Mouse (Mus musculus) myocyte (in vitro differentiated cells): ENCODE measurements at regions not wholly inside any gene's neighbourhood (a gene's known extent, or its start where the extent isn't known, plus 50 kb on each side); places are given as distances from the start of the nearest gene placed in this dataset.

Experiments used
- H3K27me3 ChIP-seq: one replicate; pipeline ENCODE4 v1.6.1; 2011; ENCODE audit not compliant: control insufficient read depth, insufficient read depth, insufficient read length
- H3K36me3 ChIP-seq: one replicate; pipeline ENCODE4 v1.6.1; 2011; ENCODE audit not compliant: control insufficient read depth, insufficient read depth
- H3K4me2 ChIP-seq: one replicate; pipeline ENCODE4 v1.6.1; 2011; ENCODE audit warnings: low read depth, control low read depth
- H3K4me3 ChIP-seq: one replicate; pipeline ENCODE4 v1.5.1; 2011; ENCODE audit warnings: mild to moderate bottlenecking, control low read depth, moderate library complexity
- H3K79me2 ChIP-seq: one replicate; pipeline ENCODE4 v1.6.1; 2011; ENCODE audit not compliant: control insufficient read depth, insufficient read depth
- H3ac ChIP-seq: one replicate; pipeline ENCODE4 v1.6.1; 2011; ENCODE audit not compliant: control insufficient read depth, insufficient read length
- CEBPB ChIP-seq: IDR thresholded peaks from 2 replicates; pipeline ENCODE4 v1.6.1; 2011; ENCODE audit warnings: mild to moderate bottlenecking, moderate library complexity; ENCODE audit not compliant: poor library complexity, insufficient read depth, severe bottlenecking
- E2F4 ChIP-seq: IDR thresholded peaks from one replicate; pipeline ENCODE4 v1.6.1; 2011; ENCODE audit warnings: mild to moderate bottlenecking, control low read depth, moderate library complexity; ENCODE audit not compliant: insufficient read depth
- MAX ChIP-seq: IDR thresholded peaks from one replicate; pipeline ENCODE4 v1.6.1; 2011; ENCODE audit warnings: low read depth, mild to moderate bottlenecking, control low read depth
- MYOD1 ChIP-seq, 3 experiments: IDR thresholded peaks; one replicate each; pipeline ENCODE4 v1.6.1; 2011; ENCODE audit warnings: control low read depth in 2 of 3, low read depth in 2 of 3, mild to moderate bottlenecking in 2 of 3, moderate library complexity in 1 of 3; ENCODE audit not compliant: insufficient read length in 2 of 3, control insufficient read depth in 1 of 3
- MYOG ChIP-seq, 3 experiments: IDR thresholded peaks; one replicate each; pipeline ENCODE4 v1.6.1; 2011; ENCODE audit warnings: control low read depth in 2 of 3, low read depth in 2 of 3, mild to moderate bottlenecking in 2 of 3; ENCODE audit not compliant: insufficient read length in 2 of 3, control insufficient read depth in 1 of 3, insufficient read depth in 1 of 3
- POLR2A ChIP-seq: IDR thresholded peaks from one replicate; pipeline ENCODE4 v1.6.1; 2011; ENCODE audit warnings: low read depth, mild to moderate bottlenecking, control low read depth, moderate library complexity; ENCODE audit not compliant: insufficient read length
- POLR2AphosphoS2 ChIP-seq: IDR thresholded peaks from one replicate; pipeline ENCODE4 v1.6.1; 2011; ENCODE audit warnings: low read depth, control low read depth; ENCODE audit not compliant: insufficient read length
- REST ChIP-seq: IDR thresholded peaks from one replicate; pipeline ENCODE4 v1.6.1; 2011; ENCODE audit warnings: mild to moderate bottlenecking, control low read depth, moderate library complexity; ENCODE audit not compliant: insufficient read depth, insufficient read length
- SRF ChIP-seq: IDR thresholded peaks from one replicate; pipeline ENCODE4 v1.6.1; 2011; ENCODE audit warnings: low read depth; ENCODE audit not compliant: control insufficient read depth, insufficient read length
- TCF12 ChIP-seq: IDR thresholded peaks from one replicate; pipeline ENCODE4 v1.6.1; 2011; ENCODE audit warnings: mild to moderate bottlenecking, control low read depth; ENCODE audit not compliant: poor library complexity, insufficient read depth, severe bottlenecking
- TCF3 ChIP-seq: IDR thresholded peaks from one replicate; pipeline ENCODE4 v1.6.1; 2011; ENCODE audit warnings: low read depth, control low read depth; ENCODE audit not compliant: insufficient read length
- USF1 ChIP-seq: IDR thresholded peaks from one replicate; pipeline ENCODE4 v1.6.1; 2011; ENCODE audit warnings: low read depth, mild to moderate bottlenecking, control low read depth, moderate library complexity

DNA sequence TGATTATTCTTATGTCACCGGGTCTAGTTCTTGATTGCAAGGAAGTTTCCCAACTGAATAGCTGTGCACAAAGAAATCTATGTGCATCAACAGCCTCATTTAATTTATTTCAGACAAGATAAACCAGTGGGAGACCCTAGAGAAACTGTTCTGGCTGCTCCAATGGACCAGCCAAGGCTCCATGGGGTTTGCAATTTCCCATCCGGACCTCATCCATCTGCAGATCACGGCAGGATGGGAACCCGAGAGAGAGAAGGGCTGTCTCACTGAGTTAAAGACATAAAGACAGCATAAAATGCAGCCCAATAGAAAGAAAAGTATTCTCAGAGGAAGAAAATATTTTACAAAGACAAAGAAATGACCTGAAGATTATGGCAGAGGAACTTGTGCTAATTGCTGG lies 458.5 kb upstream of the Cdh10 start:
- Histone ChIP-seq H3K79me2 (no peaks in the 10 kb centered on the region), H3ac (no peak overlapping the region), H3K36me3 (no peaks in the 10 kb centered on the region), H3K4me2 (no peak overlapping the region), H3K27me3 (no peaks in the 10 kb centered on the region), H3K4me3 (no peak overlapping the region)
- TF ChIP-seq USF1, result no peak
- no peak for TF ChIP-seq SRF
- TF ChIP-seq POLR2AphosphoS2, result no peak
- TF ChIP-seq MYOG (IDR thresholded peaks at IDR 0.05; ENCODE audit: control insufficient read depth in 1 of 3, insufficient read depth in 1 of 3, insufficient read length in 2 of 3, low read depth in 2 of 3), result no peak
- no peak for TF ChIP-seq TCF12
- TF ChIP-seq TCF3, result no peak
- TF ChIP-seq MAX, result no peak
- TF ChIP-seq CEBPB, result no peak

GRCm38 (mm10) chr15:18399724-18400123 lies 419.0 kb upstream of the Cdh10 start:
- TF ChIP-seq TCF3 (no peak), TCF12 (no peak), MYOG (IDR thresholded peaks at IDR 0.05; ENCODE audit: control insufficient read depth in 1 of 3, insufficient read depth in 1 of 3, insufficient read length in 2 of 3, low read depth in 2 of 3) (no peak), USF1 (no peak), E2F4 (no peak), MYOD1 (IDR thresholded peaks at IDR 0.05; ENCODE audit: control insufficient read depth in 1 of 3, insufficient read length in 2 of 3, low read depth in 2 of 3) (no peak), REST (no peak), POLR2AphosphoS2 (no peak), MAX (no peak), POLR2A (no peak)
- no peaks in the 10 kb centered on the region for H3K36me3 ChIP-seq

GRCm38 (mm10) chr15:18400257-18400846 lies 418.4 kb upstream of the Cdh10 start:
- H3K36me3 ChIP-seq, result no peaks in the 10 kb centered on the region
- H3K4me2 ChIP-seq, result no peak overlapping the region
- no peaks in the 10 kb centered on the region for H3K27me3 ChIP-seq
- no peaks in the 10 kb centered on the region for H3K79me2 ChIP-seq
- no peak overlapping the region for H3K4me3 ChIP-seq
- no peak overlapping the region for H3ac ChIP-seq
- TF ChIP-seq POLR2AphosphoS2 (no peak), SRF (no peak), MYOG (IDR thresholded peaks at IDR 0.05; ENCODE audit: control insufficient read depth in 1 of 3, insufficient read depth in 1 of 3, insufficient read length in 2 of 3, low read depth in 2 of 3) (no peak), TCF3 (no peak), POLR2A (no peak), USF1 (no peak), CEBPB (no peak), TCF12 (no peak), MYOD1 (IDR thresholded peaks at IDR 0.05; ENCODE audit: control insufficient read depth in 1 of 3, insufficient read length in 2 of 3, low read depth in 2 of 3) (no peak), E2F4 (no peak), REST (no peak), MAX (no peak)

More at GRCm38 (mm10) chr15:18399724-18400123, 419.0 kb upstream of the Cdh10 start:
- Histone ChIP-seq H3K27me3 (no peaks in the 10 kb centered on the region), H3K4me2 (no peak overlapping the region), H3K79me2 (no peaks in the 10 kb centered on the region), H3K4me3 (no peak overlapping the region), H3ac (no peak overlapping the region)

GRCm38 (mm10) chr15:18432705-18433104 lies 386.0 kb upstream of the Cdh10 start:
- TF ChIP-seq MAX (no peak), E2F4 (no peak), USF1 (no peak), MYOG (IDR thresholded peaks at IDR 0.05; ENCODE audit: control insufficient read depth in 1 of 3, insufficient read depth in 1 of 3, insufficient read length in 2 of 3, low read depth in 2 of 3) (no peak), MYOD1 (IDR thresholded peaks at IDR 0.05; ENCODE audit: control insufficient read depth in 1 of 3, insufficient read length in 2 of 3, low read depth in 2 of 3) (no peak), POLR2AphosphoS2 (no peak), SRF (no peak), TCF3 (no peak), TCF12 (no peak)

More at GRCm38 (mm10) chr15:18432705-18433104, 386.0 kb upstream of the Cdh10 start:
- Histone ChIP-seq H3K4me3 (no peak overlapping the region), H3K27me3 (no peaks in the 10 kb centered on the region), H3K4me2 (no peak overlapping the region), H3K79me2 (no peaks in the 10 kb centered on the region), H3ac (no peak overlapping the region), H3K36me3 (no peaks in the 10 kb centered on the region)
